Mouse (Mus musculus): ENCODE data around the gene Fas.

The Fas gene

GRCm38 (mm10) chr19:34289948-34290789 is at the start of gene Fas:
Gene Fas (plus strand): TSS chr19:34290666.
- DNase-seq (ENCODE audit: low spot score) = peak; percentile 70

DNA sequence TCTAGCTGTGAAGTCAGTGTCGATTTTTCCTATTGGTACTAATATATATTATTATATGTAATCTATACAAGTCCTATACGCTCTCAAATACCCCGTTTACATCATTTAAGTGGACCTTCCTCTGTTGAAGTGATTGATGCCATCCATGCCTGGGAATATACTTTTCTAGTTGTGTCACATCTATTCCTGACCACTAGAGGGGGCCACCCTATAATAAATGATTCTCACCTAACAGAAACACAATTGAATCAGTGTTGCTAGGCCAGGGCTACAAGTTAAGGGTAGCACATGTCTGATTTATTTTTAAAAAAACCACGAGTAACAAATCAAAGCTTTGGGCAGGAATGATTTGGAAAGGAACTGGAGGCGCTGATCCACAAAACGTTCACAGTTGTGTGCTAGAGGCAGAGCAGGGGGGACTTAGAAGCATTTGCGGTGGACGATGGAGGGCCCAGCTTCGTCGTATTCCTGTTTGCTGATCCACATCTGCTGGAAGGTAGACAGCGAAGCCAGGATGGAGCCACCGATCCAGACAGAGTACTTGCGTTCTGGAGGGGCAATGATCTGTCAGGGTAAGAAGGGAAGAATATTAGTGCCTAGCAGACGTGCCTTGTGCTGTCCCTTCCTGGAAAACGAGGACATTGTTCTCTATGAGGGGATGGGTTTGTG is 49.1 kb upstream of the Fas start:
- DNase-seq (ENCODE audit: low spot score) = no peak

DNA sequence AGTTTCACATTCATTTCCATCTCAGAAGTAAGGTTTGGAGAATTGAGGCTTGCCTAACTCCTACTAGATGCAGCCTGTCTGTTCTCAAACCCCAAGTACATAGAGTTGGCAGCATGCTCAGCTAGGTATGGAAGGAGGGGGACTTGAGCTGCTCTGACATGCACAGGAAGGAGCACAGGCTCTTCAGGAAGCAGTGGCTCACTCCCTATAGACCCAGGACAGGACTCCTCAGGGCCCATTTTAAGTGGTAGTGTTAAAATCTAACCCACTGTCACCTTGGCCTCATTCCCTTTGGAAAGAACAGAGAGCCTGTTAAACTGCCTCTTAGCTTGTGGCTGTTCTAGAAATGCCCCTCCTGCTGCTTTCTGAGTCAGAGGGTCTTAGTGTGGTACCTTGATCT is 47.5 kb upstream of the Fas start:
- no peak for DNase-seq (ENCODE audit: low spot score)

DNA sequence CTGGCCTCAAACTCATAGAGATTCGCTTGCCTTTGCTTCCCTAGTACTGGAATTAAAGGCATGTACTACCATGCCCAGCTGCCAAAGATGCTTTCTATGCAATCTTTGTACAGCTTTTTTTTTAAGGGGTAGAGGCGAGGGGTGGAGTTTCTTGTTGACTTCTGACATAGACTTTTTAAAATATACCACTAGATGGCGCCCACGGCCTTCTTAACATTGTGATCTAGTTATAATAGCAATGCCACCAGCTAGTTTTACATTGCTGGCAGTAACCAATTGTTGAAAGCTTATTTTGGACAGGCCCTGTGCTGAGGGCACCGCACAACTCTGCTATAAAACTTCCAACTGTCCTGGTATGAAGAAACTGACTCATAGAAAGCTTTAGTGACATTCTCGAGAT is 46.4 kb upstream of the Fas start:
- DNase-seq (ENCODE audit: low spot score) = peak; percentile 10

DNA sequence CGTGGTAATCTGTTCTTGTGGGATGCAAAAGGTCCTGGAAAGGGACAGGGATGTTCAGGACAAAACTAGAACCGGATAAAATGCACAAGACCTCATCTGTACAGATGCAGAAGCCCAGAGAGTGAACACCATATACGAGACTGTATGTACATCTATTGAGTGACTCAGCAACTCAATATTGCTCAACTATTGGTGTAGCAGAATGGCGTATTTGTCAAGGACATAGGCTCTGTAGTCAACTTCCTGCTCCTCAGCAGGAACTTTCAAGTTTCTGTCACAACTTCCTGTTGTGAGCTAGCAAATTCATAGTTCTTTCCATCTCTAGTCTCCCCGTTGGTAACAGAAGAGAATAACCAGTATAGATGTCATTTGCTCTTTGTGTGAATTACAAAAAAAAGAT is 41.9 kb upstream of the Fas start:
- no peak for DNase-seq (ENCODE audit: low spot score)

DNA sequence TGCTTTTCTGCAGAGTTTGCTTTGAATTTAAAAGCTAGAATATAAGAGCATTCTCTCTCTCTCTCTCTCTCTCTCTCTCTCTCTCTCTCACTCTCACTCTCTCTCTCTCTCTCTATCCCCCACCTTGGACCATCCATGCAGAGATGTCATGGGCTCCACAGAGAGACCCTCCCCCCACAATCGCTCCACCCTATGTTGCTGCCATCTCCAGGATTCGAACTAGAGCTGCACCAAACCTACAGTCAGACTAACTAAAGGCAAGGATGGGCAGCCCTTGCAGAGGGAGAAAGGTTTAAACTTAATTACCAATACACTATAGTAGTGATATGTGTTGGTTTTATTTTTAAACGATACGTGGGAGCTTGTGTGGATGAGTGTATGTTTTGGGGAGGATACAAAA is 39.8 kb upstream of the Fas start:
- DNase-seq (ENCODE audit: low spot score) = no peak

- DNase-seq (ENCODE audit: low spot score) = no peak
Measured at GRCm38 (mm10) chr19:34251900-34252299, 38.6 kb upstream of the Fas start.

- no peak for DNase-seq (ENCODE audit: low spot score)
Measured at GRCm38 (mm10) chr19:34252450-34252849, 38.0 kb upstream of the Fas start.

DNA sequence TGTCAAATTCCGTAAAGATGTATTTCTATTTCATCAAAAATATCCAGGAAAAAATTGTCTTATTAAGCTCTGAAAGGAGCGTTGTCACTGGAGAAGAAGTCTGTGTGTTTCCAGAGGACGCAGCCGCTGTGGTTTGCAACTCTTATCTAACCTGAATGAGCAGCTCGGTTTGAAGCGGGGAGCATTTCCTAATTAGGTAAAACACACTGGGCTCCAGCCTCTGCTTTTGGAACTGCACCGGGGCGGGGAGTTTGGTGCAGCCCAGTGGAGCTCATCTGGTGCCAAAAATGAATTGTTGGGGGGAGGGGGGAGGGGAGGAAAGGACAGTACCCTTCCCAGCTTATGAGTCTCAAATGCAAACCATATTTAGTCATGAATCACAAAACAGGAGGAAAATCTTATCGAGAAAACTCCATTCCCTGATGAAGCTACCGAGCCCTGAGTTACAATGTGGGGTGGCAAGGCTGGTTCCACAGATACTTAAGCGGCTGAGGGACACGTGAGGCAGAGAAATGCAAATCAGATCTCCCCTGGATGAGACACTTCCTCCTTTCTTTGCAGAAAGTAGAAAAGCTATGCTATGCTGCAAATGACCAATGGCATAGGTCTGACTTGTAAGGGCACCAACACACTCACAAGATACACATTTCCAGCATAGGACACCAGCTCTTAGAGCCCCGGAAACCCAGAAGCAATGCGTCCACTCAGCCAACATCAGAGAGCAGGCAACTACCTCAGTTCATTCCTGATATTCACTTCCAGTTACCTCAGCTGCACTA is 36.2 kb upstream of the Fas start:
- no peak for DNase-seq (ENCODE audit: low spot score)

DNA sequence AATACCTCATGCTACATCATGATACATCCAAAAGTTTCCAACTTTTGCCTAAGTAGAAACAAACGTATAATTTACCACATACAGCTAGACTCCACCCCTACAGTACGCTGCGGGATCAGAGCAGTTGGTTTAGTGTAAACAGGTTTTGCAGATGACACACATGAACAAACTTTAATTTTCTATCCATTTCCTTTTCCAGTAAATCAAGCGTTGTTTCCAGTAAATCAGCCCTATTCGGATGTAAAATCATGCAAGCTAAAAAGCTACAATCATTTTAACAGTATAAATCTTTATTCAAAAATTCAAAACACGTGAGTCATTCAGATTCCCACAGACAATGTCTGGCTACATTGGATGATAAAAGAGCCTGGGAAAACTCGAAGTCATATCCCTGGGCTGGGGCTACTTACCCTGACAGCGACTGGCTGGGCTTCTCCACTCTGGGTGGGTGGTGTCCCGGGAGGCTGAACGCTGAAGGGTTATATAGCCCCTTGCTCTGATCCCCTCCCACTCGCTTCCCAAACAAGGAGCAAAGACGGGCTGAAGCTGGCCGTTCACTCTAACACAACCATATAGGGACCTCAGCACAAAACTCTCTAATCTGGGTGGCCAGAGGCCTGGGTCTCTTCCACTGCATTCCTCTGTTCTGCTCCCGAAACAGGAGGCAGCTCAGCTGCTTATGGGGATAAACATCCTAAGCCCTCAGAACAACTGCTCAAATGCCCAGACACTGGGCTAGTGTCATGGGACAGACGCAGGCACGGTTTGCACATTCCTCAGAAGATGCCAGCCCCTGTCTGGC is 35.4 kb upstream of the Fas start, which contains the start of gene Acta2:
Gene Acta2, minus strand, starts transcription at position 711 of the 802 bp plus-strand sequence.
- peak; percentile 17 for DNase-seq (ENCODE audit: low spot score)

DNA sequence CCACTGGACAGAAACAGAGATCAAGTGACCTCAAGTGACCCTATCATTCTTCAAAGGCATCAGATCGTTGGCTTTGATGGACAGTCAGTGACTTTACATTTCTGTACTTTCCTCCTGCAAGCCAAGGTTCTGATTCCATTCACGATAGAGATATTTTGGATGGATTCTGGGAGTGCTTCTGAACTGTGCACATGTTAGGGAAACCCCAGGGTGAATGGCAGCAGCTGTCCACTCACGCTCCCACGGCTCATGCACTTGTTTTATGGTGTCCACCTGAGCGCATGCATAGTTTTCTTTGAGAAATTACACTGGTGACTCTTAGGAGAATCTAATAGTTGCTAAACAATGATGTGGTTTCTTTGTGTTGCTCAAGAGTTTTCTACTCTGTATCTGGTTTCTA is 34.3 kb upstream of the Fas start:
- no peak for DNase-seq (ENCODE audit: low spot score)

DNA sequence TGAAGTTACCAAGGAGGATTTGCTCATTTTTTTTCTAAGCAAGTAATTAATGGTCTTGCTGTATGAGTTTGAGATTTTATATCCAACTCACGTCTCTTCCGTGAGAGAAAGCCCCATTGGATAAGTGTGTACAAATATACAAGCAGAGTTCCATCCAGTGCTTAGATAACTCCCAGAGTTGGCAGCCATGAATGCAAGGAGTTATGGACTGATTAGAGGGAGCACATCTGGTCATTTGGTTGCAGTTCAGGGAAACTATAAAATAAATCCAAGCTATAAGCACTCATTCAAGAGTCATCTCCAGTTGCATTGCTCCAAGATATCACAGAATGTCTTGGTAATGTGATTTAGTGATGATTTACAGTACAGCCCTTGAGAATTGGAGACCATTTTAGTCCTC is 33.5 kb upstream of the Fas start:
- no peak for DNase-seq (ENCODE audit: low spot score)

GRCm38 (mm10) chr19:34262273-34262974 is 28.0 kb upstream of the Fas start:
- DNase-seq (ENCODE audit: low spot score) = no peak

DNA sequence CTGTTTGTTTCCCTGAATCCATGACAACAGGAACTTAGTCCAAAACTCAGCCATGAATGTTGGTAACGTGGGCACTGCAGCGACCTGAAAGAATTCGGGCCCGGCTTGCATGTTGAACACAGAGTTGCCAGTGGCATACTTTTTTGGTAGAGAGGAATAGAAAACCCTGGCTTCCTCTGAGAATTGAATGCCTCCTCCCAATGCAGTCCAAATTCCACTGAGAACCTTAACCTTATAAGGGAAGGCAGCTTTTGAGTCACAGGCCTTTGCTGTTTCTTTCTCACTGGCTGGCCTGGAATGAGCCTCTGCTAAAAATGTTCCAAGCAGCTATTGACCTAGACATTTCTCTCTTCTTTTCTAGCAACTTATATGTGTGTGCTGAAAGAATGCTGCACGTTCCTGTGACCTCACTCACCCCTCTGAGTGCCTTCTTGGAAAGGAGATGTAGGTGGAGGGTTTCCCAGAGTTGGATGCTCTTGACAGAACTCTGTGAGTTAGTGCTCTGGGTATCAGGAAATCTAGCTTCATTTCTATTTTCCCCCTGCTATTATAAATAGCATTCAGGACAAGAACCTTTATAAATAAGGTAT is 24.8 kb upstream of the Fas start:
- no peak for DNase-seq (ENCODE audit: low spot score)

DNA sequence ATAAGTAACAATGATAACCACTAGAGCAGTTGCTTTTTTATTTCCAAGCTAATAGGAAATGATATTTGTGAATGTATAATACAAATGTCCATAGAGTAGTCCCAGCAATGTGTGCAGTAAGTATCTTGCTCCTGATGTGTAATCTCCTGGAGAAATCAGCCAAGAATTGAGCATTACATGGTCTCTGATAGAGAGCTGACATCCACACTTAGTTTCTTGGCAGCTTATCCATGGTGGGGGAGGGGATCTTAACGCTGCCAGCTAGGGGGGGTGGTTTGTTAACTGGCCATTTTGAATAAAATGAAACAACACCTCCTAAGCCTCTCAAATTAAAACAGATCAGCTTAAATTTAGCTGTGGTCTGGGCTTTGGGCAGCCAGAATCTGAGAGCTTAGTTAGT is 21.5 kb upstream of the Fas start:
- DNase-seq (ENCODE audit: low spot score) = no peak

DNA sequence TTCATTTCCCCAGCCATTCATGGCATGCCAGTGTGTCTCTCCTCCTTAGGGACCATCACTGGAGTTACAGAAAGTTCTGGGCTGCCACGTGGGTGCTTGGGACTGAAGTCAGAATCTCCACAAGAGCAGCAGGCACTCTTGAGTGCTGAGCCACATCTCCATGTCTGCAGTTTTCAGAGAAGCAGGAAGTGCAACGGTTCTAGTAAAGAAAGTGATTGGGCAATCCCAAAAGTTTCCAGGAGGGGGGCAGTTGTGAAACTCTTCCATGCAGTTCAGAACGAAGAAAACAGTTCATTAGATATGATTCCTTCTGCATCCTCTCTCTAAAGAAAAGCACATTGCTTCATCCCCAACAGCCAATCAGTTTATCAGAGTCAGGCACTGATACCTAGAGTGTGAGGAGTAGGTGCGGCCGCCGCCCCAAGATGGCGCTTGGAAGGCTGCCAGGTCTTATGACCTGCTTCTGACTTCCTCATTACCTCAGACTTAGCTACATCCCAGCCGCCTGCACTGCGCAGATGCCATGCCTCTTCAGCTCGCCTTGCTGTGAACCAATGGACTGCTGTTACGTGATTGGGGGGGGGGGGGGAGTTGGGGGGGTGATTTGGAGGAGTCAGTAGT is 20.2 kb upstream of the Fas start:
- no peak for DNase-seq (ENCODE audit: low spot score)

- no peak for DNase-seq (ENCODE audit: low spot score)
Measured at GRCm38 (mm10) chr19:34270824-34271464, 19.5 kb upstream of the Fas start.

DNA sequence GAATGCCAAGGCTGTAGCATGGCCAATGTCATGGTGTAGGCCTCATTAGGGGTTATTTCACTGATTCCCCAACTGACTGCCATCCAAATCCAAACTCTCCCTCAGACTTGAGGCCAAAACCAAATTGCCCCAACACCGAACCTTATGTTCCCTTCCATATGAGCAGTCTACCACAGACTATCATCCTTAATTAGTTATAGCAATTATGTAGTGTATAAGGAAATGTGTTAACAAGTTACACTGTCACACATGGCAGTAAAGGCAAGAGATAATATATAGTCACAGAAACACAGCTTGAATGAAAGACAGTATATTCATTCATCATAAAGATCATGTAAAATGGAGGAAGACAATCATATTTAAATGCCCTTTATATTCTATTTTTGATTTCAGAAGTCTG is 17.4 kb upstream of the Fas start:
- DNase-seq (ENCODE audit: low spot score) = no peak

DNA sequence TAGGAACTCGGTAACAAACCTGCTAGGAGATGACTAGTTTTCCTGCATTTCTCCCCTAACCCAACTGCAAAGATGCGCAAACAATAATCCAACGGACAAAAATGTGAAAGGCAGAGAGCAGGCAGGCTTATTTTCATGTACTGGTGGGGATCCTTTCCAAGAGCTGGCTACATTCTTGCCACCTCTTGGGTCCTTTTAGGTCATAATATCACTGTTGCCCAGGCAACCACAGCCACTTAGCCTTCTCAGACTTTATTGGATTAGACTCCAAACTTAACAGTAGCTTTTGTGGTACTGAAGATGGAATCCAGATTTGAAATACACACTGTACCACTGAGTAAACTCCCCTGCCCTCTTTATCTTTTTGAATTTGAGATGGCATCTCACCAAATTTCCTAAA is 12.4 kb upstream of the Fas start:
- DNase-seq (ENCODE audit: low spot score) = no peak

DNA sequence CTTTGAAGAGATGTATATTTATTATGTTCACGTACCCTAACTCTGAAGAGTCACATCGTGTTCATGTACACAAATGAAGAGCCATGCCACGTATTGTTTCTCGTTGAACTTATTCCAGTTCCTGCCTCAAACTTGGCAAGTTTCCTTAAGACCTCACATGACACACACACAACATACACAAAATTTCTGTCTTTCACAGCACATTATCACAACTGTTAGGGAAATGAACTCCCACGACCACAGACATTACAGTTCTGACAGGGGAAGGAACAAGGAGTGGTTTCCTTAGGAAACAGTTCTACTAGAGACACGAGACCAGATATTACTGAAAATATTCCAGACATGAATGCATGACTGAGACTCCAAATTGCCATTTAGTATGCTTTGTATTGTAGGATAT is 6.9 kb upstream of the Fas start:
- DNase-seq (ENCODE audit: low spot score) = no peak

All from ovary, adult 18-20 months (tissue).